Mouse (Mus musculus): ENCODE data around the gene BC030500. TPM values are rescaled to one million over a fixed set of nuclear protein-coding genes. Genes with fewer than 3 reads are reported as not detected.

Gene BC030500
- polyA plus RNA-seq, 1 experiment: 0.16 TPM

DNA sequence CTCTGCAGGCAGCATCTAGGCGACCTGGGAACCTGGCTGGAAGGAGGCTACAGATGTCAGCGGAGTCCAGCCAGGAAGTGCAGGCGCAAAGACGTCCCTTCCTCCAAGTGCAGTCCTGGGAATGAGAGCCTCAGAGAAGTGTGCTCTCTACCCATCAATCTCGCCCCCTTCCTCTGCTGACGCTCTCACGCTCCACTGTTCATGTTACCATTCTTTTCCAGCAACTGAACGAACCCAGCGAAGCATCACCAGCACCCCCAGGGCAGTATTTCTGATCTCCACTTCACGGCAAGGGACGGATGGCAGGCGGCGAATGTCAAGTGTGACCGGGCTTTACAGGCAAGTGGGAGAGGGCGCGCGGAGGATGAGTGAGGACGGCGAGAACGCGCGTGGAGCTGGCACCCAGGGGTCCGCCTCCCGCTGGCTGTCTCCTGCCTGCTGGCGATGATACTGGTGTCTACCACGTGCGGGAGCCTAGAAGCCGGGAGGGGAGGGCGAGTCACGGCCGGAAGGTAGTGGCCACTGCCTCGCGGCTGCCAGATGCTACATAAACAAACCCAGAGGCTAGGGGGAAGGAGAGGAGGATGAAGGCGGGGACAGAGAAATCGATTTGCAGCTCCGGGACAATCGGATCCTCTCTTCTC, 763 bp downstream of the BC030500 start, which contains the start of gene Galntl6:
Gene Galntl6, minus strand, starts transcription at position 445 of the 644 bp plus-strand sequence.
- H3K27me3 ChIP-seq (ENCODE audit: control insufficient read depth, insufficient read depth, insufficient read length): no peaks in the 10 kb centered on the region
- H3K36me3 ChIP-seq (ENCODE audit: control insufficient read depth, insufficient read depth): no peaks in the 10 kb centered on the region
- H3K4me3 ChIP-seq: peak within 1 kb of the TSS; percentile 20
- H3K79me2 ChIP-seq (ENCODE audit: control insufficient read depth, insufficient read depth): no peaks in the 10 kb centered on the region
- TF ChIP-seq E2F4 (IDR thresholded peaks at IDR 0.05; ENCODE audit: insufficient read depth): no peak
- TF ChIP-seq MYOG (IDR thresholded peaks at IDR 0.05; ENCODE audit: control insufficient read depth in 1 of 3, insufficient read depth in 1 of 3, insufficient read length in 2 of 3, low read depth in 2 of 3): no peak
- TF ChIP-seq USF1 (IDR thresholded peaks at IDR 0.05; ENCODE audit: low read depth): no peak
- TF ChIP-seq TCF3 (IDR thresholded peaks at IDR 0.05; ENCODE audit: insufficient read length, low read depth): no peak
- no peak for TF ChIP-seq POLR2A (IDR thresholded peaks at IDR 0.05; ENCODE audit: insufficient read length, low read depth)
- no peak for TF ChIP-seq POLR2AphosphoS2 (IDR thresholded peaks at IDR 0.05; ENCODE audit: insufficient read length, low read depth)
- TF ChIP-seq REST (IDR thresholded peaks at IDR 0.05; ENCODE audit: insufficient read depth, insufficient read length): no peak
- no peak for TF ChIP-seq CEBPB (IDR thresholded peaks at IDR 0.05; ENCODE audit: insufficient read depth, poor library complexity, severe bottlenecking)
- no peak for TF ChIP-seq MAX (IDR thresholded peaks at IDR 0.05; ENCODE audit: low read depth)
- no peak for TF ChIP-seq SRF (IDR thresholded peaks at IDR 0.05; ENCODE audit: control insufficient read depth, insufficient read length, low read depth)
- no peak for TF ChIP-seq TCF12 (IDR thresholded peaks at IDR 0.05; ENCODE audit: insufficient read depth, poor library complexity, severe bottlenecking)
- TF ChIP-seq MYOD1 (IDR thresholded peaks at IDR 0.05; ENCODE audit: control insufficient read depth in 1 of 3, insufficient read length in 2 of 3, low read depth in 2 of 3): no peak
- H3K4me2 ChIP-seq (ENCODE audit: low read depth): peak within 1 kb of the TSS; percentile 61
- H3ac ChIP-seq (ENCODE audit: control insufficient read depth, insufficient read length): no peak within 1 kb of the TSS

DNA sequence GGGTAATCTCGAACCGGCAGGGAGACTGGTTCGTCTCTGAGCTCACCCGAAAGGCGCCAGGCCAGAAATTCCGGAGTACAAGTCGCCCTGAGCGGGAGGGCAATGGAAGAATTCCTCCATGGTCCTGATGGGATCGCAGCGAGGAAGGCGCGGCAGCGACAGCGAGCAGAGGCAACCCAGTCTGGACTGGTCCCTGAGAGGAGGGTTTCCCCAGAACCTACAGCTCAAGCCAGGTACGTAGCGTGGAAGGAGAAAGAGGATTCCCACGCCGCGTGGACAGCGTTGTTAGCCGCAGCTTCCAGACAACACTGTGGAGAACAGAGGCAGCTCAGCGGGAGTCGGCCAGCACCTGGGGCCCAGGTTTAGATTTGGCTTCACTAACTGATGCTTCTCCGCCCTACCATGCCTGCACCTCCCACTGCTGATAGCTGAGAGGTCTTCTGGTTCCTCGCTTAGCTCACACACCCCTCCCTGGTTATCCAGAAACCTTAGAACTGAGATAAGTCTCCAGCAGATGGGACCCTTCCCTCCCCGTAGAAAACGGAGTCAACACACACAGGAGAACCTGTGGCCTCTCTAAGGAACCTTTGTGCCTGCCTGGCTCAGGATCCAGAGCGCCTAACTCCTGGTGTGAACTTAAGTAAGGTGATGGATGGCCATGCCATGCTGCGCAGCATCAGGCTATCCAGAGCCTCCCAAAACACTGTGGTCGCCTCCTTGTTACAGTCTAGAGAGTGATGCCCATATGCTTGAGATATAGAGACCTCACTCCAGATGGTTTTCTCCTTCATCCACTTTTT, 1.5 kb downstream of the BC030500 start:
- Histone ChIP-seq H3K79me2 (ENCODE audit: control insufficient read depth, insufficient read depth) (no peaks in the 10 kb centered on the region), H3K36me3 (ENCODE audit: control insufficient read depth, insufficient read depth) (no peaks in the 10 kb centered on the region), H3K27me3 (ENCODE audit: control insufficient read depth, insufficient read depth, insufficient read length) (no peaks in the 10 kb centered on the region), H3ac (ENCODE audit: control insufficient read depth, insufficient read length) (no peak overlapping the region), H3K4me2 (ENCODE audit: low read depth) (peak overlapping the region; percentile 50), H3K4me3 (peak overlapping the region; percentile 20)
- no peak for TF ChIP-seq MYOG (IDR thresholded peaks at IDR 0.05; ENCODE audit: control insufficient read depth in 1 of 3, insufficient read depth in 1 of 3, insufficient read length in 2 of 3, low read depth in 2 of 3)
- no peak for TF ChIP-seq POLR2AphosphoS2 (IDR thresholded peaks at IDR 0.05; ENCODE audit: insufficient read length, low read depth)
- TF ChIP-seq MAX (IDR thresholded peaks at IDR 0.05; ENCODE audit: low read depth): no peak
- TF ChIP-seq MYOD1 (IDR thresholded peaks at IDR 0.05; ENCODE audit: control insufficient read depth in 1 of 3, insufficient read length in 2 of 3, low read depth in 2 of 3): no peak
- no peak for TF ChIP-seq TCF3 (IDR thresholded peaks at IDR 0.05; ENCODE audit: insufficient read length, low read depth)
- TF ChIP-seq TCF12 (IDR thresholded peaks at IDR 0.05; ENCODE audit: insufficient read depth, poor library complexity, severe bottlenecking): no peak
- TF ChIP-seq REST (IDR thresholded peaks at IDR 0.05; ENCODE audit: insufficient read depth, insufficient read length): no peak
- TF ChIP-seq CEBPB (IDR thresholded peaks at IDR 0.05; ENCODE audit: insufficient read depth, poor library complexity, severe bottlenecking): no peak
- no peak for TF ChIP-seq USF1 (IDR thresholded peaks at IDR 0.05; ENCODE audit: low read depth)
- no peak for TF ChIP-seq E2F4 (IDR thresholded peaks at IDR 0.05; ENCODE audit: insufficient read depth)
- TF ChIP-seq SRF (IDR thresholded peaks at IDR 0.05; ENCODE audit: control insufficient read depth, insufficient read length, low read depth): no peak
- no peak for TF ChIP-seq POLR2A (IDR thresholded peaks at IDR 0.05; ENCODE audit: insufficient read length, low read depth)

DNA sequence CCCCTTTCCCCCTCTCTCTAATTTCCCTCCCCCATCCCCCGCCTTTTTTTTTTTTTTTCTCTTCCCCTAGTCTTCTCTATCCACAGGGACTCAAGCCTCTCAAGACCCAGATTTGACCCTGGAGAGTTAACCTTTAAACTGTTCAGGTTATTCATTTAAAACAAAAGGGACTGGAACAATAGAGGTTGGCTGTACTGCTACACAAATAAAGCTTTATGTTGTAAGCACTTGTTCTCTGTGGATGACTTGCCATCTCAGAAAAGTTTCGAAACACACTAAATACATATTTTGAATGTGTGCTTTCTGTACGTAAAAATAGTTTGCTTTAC, 2.0 kb downstream of the BC030500 start:
- peak overlapping the region; percentile 20 for H3K4me3 ChIP-seq
- no peak overlapping the region for H3ac ChIP-seq (ENCODE audit: control insufficient read depth, insufficient read length)
- no peaks in the 10 kb centered on the region for H3K27me3 ChIP-seq (ENCODE audit: control insufficient read depth, insufficient read depth, insufficient read length)
- H3K79me2 ChIP-seq (ENCODE audit: control insufficient read depth, insufficient read depth): no peaks in the 10 kb centered on the region
- H3K36me3 ChIP-seq (ENCODE audit: control insufficient read depth, insufficient read depth): no peaks in the 10 kb centered on the region
- TF ChIP-seq MAX (IDR thresholded peaks at IDR 0.05; ENCODE audit: low read depth) (no peak), POLR2AphosphoS2 (IDR thresholded peaks at IDR 0.05; ENCODE audit: insufficient read length, low read depth) (no peak), TCF12 (IDR thresholded peaks at IDR 0.05; ENCODE audit: insufficient read depth, poor library complexity, severe bottlenecking) (no peak), TCF3 (IDR thresholded peaks at IDR 0.05; ENCODE audit: insufficient read length, low read depth) (no peak), CEBPB (IDR thresholded peaks at IDR 0.05; ENCODE audit: insufficient read depth, poor library complexity, severe bottlenecking) (no peak), POLR2A (IDR thresholded peaks at IDR 0.05; ENCODE audit: insufficient read length, low read depth) (no peak), SRF (IDR thresholded peaks at IDR 0.05; ENCODE audit: control insufficient read depth, insufficient read length, low read depth) (no peak), E2F4 (IDR thresholded peaks at IDR 0.05; ENCODE audit: insufficient read depth) (no peak), REST (IDR thresholded peaks at IDR 0.05; ENCODE audit: insufficient read depth, insufficient read length) (no peak), MYOG (IDR thresholded peaks at IDR 0.05; ENCODE audit: control insufficient read depth in 1 of 3, insufficient read depth in 1 of 3, insufficient read length in 2 of 3, low read depth in 2 of 3) (no peak), USF1 (IDR thresholded peaks at IDR 0.05; ENCODE audit: low read depth) (no peak), MYOD1 (IDR thresholded peaks at IDR 0.05; ENCODE audit: control insufficient read depth in 1 of 3, insufficient read length in 2 of 3, low read depth in 2 of 3) (no peak)
- H3K4me2 ChIP-seq (ENCODE audit: low read depth): peak overlapping the region; percentile 50

DNA sequence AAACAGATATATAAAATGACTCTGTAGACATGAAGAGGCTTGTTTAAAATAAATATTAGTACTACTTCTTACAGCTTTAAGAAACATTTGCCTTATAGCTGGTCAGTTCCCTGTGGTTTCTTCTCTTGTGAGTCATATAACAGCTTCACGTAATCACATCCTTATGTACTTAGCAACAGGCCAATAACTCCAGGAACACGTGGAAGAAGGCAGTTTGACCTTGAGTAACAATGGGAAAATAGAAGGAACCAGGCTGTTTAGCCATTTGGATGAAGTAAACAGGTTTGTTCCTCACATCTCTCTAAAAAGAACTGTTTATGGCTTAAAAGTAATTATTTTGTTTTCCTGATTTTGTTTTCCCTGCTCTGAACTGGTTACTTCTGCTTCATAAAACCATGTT, 3.6 kb downstream of the BC030500 start:
- H3K27me3 ChIP-seq (ENCODE audit: control insufficient read depth, insufficient read depth, insufficient read length): no peaks in the 10 kb centered on the region
- no peak overlapping the region for H3K4me3 ChIP-seq
- H3K4me2 ChIP-seq (ENCODE audit: low read depth): no peak overlapping the region
- no peak for TF ChIP-seq MYOG (IDR thresholded peaks at IDR 0.05; ENCODE audit: control insufficient read depth in 1 of 3, insufficient read depth in 1 of 3, insufficient read length in 2 of 3, low read depth in 2 of 3)
- TF ChIP-seq MAX (IDR thresholded peaks at IDR 0.05; ENCODE audit: low read depth): no peak
- TF ChIP-seq E2F4 (IDR thresholded peaks at IDR 0.05; ENCODE audit: insufficient read depth): no peak
- no peak for TF ChIP-seq POLR2A (IDR thresholded peaks at IDR 0.05; ENCODE audit: insufficient read length, low read depth)
- no peak for TF ChIP-seq CEBPB (IDR thresholded peaks at IDR 0.05; ENCODE audit: insufficient read depth, poor library complexity, severe bottlenecking)
- TF ChIP-seq TCF12 (IDR thresholded peaks at IDR 0.05; ENCODE audit: insufficient read depth, poor library complexity, severe bottlenecking): no peak
- TF ChIP-seq REST (IDR thresholded peaks at IDR 0.05; ENCODE audit: insufficient read depth, insufficient read length): no peak
- no peak for TF ChIP-seq TCF3 (IDR thresholded peaks at IDR 0.05; ENCODE audit: insufficient read length, low read depth)
- TF ChIP-seq USF1 (IDR thresholded peaks at IDR 0.05; ENCODE audit: low read depth): no peak
- no peak for TF ChIP-seq POLR2AphosphoS2 (IDR thresholded peaks at IDR 0.05; ENCODE audit: insufficient read length, low read depth)
- TF ChIP-seq SRF (IDR thresholded peaks at IDR 0.05; ENCODE audit: control insufficient read depth, insufficient read length, low read depth): no peak
- no peak for TF ChIP-seq MYOD1 (IDR thresholded peaks at IDR 0.05; ENCODE audit: control insufficient read depth in 1 of 3, insufficient read length in 2 of 3, low read depth in 2 of 3)
- no peak overlapping the region for H3ac ChIP-seq (ENCODE audit: control insufficient read depth, insufficient read length)
- no peaks in the 10 kb centered on the region for H3K36me3 ChIP-seq (ENCODE audit: control insufficient read depth, insufficient read depth)
- no peaks in the 10 kb centered on the region for H3K79me2 ChIP-seq (ENCODE audit: control insufficient read depth, insufficient read depth)
